13 mouse cellular contexts compared by ENCODE assay signal in the genomic region with DNA sequence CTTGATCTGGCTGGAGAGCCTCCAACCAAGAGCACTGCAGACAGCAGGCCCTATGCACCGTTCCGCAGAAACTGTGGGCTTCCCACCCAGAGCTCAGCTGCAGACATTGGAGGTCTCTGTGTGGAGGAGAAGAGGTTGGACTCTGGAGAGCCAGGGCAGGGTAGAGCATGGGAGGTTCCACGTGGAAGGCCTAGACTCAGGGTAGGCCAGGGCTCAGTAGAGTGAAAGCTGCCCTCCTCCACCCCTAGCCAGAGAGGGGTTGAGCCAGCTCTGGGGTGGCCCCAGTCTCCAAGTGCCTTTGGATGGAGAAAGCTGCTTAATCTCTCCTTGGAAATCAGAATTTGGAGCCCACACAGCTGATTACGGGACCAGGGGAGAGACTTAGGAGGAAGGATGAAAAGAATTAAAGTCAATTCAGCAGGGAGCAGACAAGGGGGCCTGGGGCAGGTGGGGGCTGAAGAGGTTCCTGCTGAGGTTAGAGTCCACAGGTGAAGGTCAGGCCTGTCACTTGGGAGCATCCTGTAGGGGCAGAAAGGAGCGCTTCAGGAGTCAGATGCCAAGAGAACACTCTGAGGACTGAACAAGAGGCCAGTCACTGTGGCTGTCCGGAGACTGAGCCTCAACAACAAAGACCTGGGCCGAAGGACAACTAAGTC. TPM values are rescaled to one million over a fixed set of nuclear protein-coding genes. Genes with fewer than 3 reads are reported as not detected.
DNase-seq lines count a peak whose midpoint lies in the region; ATAC-seq and TF ChIP-seq lines count a peak whose summit lies in the region.
"Had no signal": no experiment of that assay in that cellular context is flagged by ENCODE, and none has a peak within 500 bp of the region (broad histone marks: within the 10 kb centered on the region; RNA-seq: fewer than 3 reads in every experiment).

No protein-coding gene starts in this region.

- H3K4me1 ChIP-seq in lung, embryonic 14.5 days (ENCODE audit: insufficient read depth), result peaks cover 23% of the 10 kb centered on the region
- H3K4me1 ChIP-seq in lung, adult 2 months (ENCODE audit: control insufficient read depth, insufficient read depth, low read length), result no peaks in the 10 kb centered on the region; the same call in 1 of the 2 replicates
- H3K4me1 ChIP-seq in embryonic facial prominence, embryonic 14.5 days (ENCODE audit: control insufficient read depth, insufficient read depth, low read length), result peaks cover 30% of the 10 kb centered on the region
- peaks cover 29% of the 10 kb centered on the region for H3K4me1 ChIP-seq in limb, embryonic 13.5 days

- no peaks in the 10 kb centered on the region for H3K36me3 ChIP-seq in lung, embryonic 14.5 days (ENCODE audit: insufficient read depth)
- H3K36me3 ChIP-seq in embryonic facial prominence, embryonic 14.5 days (ENCODE audit: control insufficient read depth, insufficient read depth, low read length), result no peaks in the 10 kb centered on the region
- no peaks in the 10 kb centered on the region for H3K36me3 ChIP-seq in limb, embryonic 13.5 days
- H3K36me3 ChIP-seq: hindbrain, embryonic 15.5 days had no signal

- 45% methylated on average over 7 of the region's 7 CpGs for WGBS in lung, embryonic 14.5 days
- WGBS in lung, adult 2 months, result 70% methylated on average over 7 of the region's 7 CpGs
- WGBS in embryonic facial prominence, embryonic 14.5 days, result 34% methylated on average over 7 of the region's 7 CpGs
- WGBS in limb, embryonic 13.5 days, result 47% methylated on average over 7 of the region's 7 CpGs

- peak; percentile 39 for ATAC-seq in lung, embryonic 14.5 days (ENCODE audit: insufficient read depth)
- peak; percentile 58 for ATAC-seq in embryonic facial prominence, embryonic 14.5 days (ENCODE audit: low read depth)
- peak; percentile 33 for ATAC-seq in limb, embryonic 13.5 days (ENCODE audit: low FRiP score, low read depth)

- no peaks in the 10 kb centered on the region for H3K9me3 ChIP-seq in lung, embryonic 14.5 days (ENCODE audit: low read depth, low read length)
- no peaks in the 10 kb centered on the region for H3K9me3 ChIP-seq in embryonic facial prominence, embryonic 14.5 days (ENCODE audit: control insufficient read depth, low read length)
- H3K9me3 ChIP-seq in limb, embryonic 13.5 days, result no peaks in the 10 kb centered on the region
- H3K9me3 ChIP-seq: hindbrain, embryonic 15.5 days had no signal

- no peak overlapping the region for H3K4me2 ChIP-seq in lung, embryonic 14.5 days
- H3K4me2 ChIP-seq in embryonic facial prominence, embryonic 14.5 days (ENCODE audit: low read depth, low read length), result peak overlapping the region; percentile 18; the same call in 1 of the 2 replicates
- no peak overlapping the region for H3K4me2 ChIP-seq in limb, embryonic 13.5 days (replicated peaks)
- H3K4me2 ChIP-seq: hindbrain, embryonic 15.5 days had no signal

- no peaks in the 10 kb centered on the region for H3K27me3 ChIP-seq in lung, embryonic 14.5 days (ENCODE audit: insufficient read depth, low read length)
- no peaks in the 10 kb centered on the region for H3K27me3 ChIP-seq in embryonic facial prominence, embryonic 14.5 days (replicated peaks; ENCODE audit: control insufficient read depth, insufficient read depth, low read length)
- no peaks in the 10 kb centered on the region for H3K27me3 ChIP-seq in limb, embryonic 13.5 days
- H3K27me3 ChIP-seq: hindbrain, embryonic 15.5 days had no signal

- intact Hi-C loops in gastrocnemius, postnatal 14 days (cut with DNase I; ENCODE audit: low total_unique reads), result no loop called here
- intact Hi-C loops in gastrocnemius, postnatal 36 days (cut with DNase I), result no loop called here

- no peak overlapping the region for H3K9ac ChIP-seq in lung, embryonic 14.5 days
- peak overlapping the region; percentile 5; the same call in 1 of the 2 replicates for H3K9ac ChIP-seq in embryonic facial prominence, embryonic 14.5 days (ENCODE audit: low read depth, low read length)
- no peak overlapping the region for H3K9ac ChIP-seq in limb, embryonic 13.5 days
- H3K9ac ChIP-seq: hindbrain, embryonic 15.5 days had no signal

- no peak overlapping the region for H3K4me3 ChIP-seq in lung, embryonic 14.5 days (ENCODE audit: low read depth, low read length)
- H3K4me3 ChIP-seq in lung, adult 2 months (replicated peaks; ENCODE audit: extremely low read depth, low read depth, low read length), result no peak overlapping the region
- H3K4me3 ChIP-seq in embryonic facial prominence, embryonic 14.5 days (ENCODE audit: low read depth, low read length), result no peak overlapping the region
- H3K4me3 ChIP-seq in limb, embryonic 13.5 days, result no peak overlapping the region
- H3K4me3 ChIP-seq: hindbrain, embryonic 15.5 days had no signal

- H3K27ac ChIP-seq in lung, embryonic 14.5 days (ENCODE audit: low read depth), result peak overlapping the region; percentile 91
- peak overlapping the region; percentile 88 for H3K27ac ChIP-seq in embryonic facial prominence, embryonic 14.5 days (replicated peaks; ENCODE audit: low read depth, low read length)
- peak overlapping the region; percentile 78 for H3K27ac ChIP-seq in limb, embryonic 13.5 days
- H3K27ac ChIP-seq: hindbrain, embryonic 15.5 days had no signal

- TF ChIP-seq CTCF in lung, embryonic 14.5 days (IDR thresholded peaks at IDR 0.05; ENCODE audit: low read depth), result no peak
- TF ChIP-seq CTCF in lung, adult 2 months (IDR thresholded peaks at IDR 0.05; ENCODE audit: insufficient read depth, low read length), result no peak

- peak; percentile 26 for DNase-seq in gastrocnemius, postnatal 14 days
- no peak for DNase-seq in gastrocnemius, postnatal 36 days
- DNase-seq in lung, embryonic 14.5 days, result no peak
- DNase-seq in lung, adult 2 months, result no peak
- DNase-seq in embryonic facial prominence, embryonic 14.5 days (ENCODE audit: low spot score), result peak; percentile 26
- DNase-seq in right cerebral cortex, postnatal 10 days (ENCODE audit: low spot score in 2 of 2), result no peak
- no peak for DNase-seq in left cerebral cortex, adult 8-10 months (ENCODE audit: low spot score in 2 of 2)
- DNase-seq: adrenal gland, postnatal 36 days; cerebellum, adult 8-10 months; lung, postnatal 10 days; right cerebral cortex, postnatal 25 days had no signal

- no peak for TF ChIP-seq POLR2A in lung, adult 2 months (IDR thresholded peaks at IDR 0.05; ENCODE audit: borderline replicate concordance, extremely low read depth, low read depth, low read length)

RNA-seq across cellular contexts. Expression of gene Vps8, which starts 45.8 kb away (rescaled TPM):
- total RNA-seq in gastrocnemius, postnatal 14 days (2021), result 10 to 100 TPM; 10.4 to 12.6 TPM
- total RNA-seq in gastrocnemius, postnatal 36 days (2021), result 1 to 10 TPM; 5.9 to 7.7 TPM
- polyA plus RNA-seq in lung, embryonic 14.5 days (2014; fragmentation: Nextera tagmentation; extraction: Ambion mirVana), result 18.0 and 19.3 TPM in 2 replicates
- polyA plus RNA-seq in lung, adult 2 months (2012; rRNA removed), result 13.5 and 13.9 TPM in 2 replicates
- 17.0 and 18.0 TPM in 2 replicates for polyA plus RNA-seq in embryonic facial prominence, embryonic 14.5 days (2014; fragmentation: Nextera tagmentation; extraction: Ambion mirVana)
- 11.7 and 14.3 TPM in 2 replicates for polyA plus RNA-seq in limb, embryonic 13.5 days (2015; fragmentation: Nextera tagmentation; extraction: Ambion mirVana)
- 10 to 100 TPM; 47.3 to 77.1 (median 56.2) TPM for total RNA-seq in left cerebral cortex, adult 8-10 months (2022)

Comparison
In these comparisons a context has a peak if more than half of its experiments do, and no peak if none do; other contexts are left out.
1. DNase-seq: peak in gastrocnemius, postnatal 14 days (single experiment) and embryonic facial prominence, embryonic 14.5 days (single experiment); none in gastrocnemius, postnatal 36 days (0 of 2), lung, embryonic 14.5 days (single experiment), lung, adult 2 months (single experiment), right cerebral cortex, postnatal 10 days (0 of 2) and left cerebral cortex, adult 8-10 months (0 of 2).
2. Peak in every context shown above with its lines, with median percentiles within 50 percentile points of each other: ATAC-seq and H3K27ac ChIP-seq.